ENCODE assay signal across 20 mouse cellular contexts in genomic region chr17:46694517-46695063, GRCm38 (mm10).
"Had no signal": no experiment of that assay in that cellular context is flagged by ENCODE, and none has a peak within 500 bp of the region (broad histone marks: within the 10 kb centered on the region; RNA-seq: fewer than 3 reads in every experiment).

No protein-coding gene starts in this region.

- H3K4me1 ChIP-seq: midbrain, embryonic 10.5 days; neural tube, embryonic 13.5 days; neural tube, embryonic 15.5 days; stomach, embryonic 15.5 days had no signal

- ATAC-seq: midbrain, embryonic 16.5 days had no signal

- DNase-seq: lung, adult 18-20 months; lung, embryonic 14.5 days; lung, postnatal 10 days; lung, postnatal 4 days; retina, postnatal 1 day; right cerebral cortex, adult 18-20 months; right cerebral cortex, postnatal 25 days; right cerebral cortex, postnatal 4 days; spleen, adult 18-20 months; thymus, adult 2 months; thymus, postnatal 25 days; thymus, postnatal 4 days had no signal

- H3K27me3 ChIP-seq: neural tube, embryonic 13.5 days; neural tube, embryonic 15.5 days; stomach, embryonic 15.5 days had no signal

- H3K4me2 ChIP-seq: lung, embryonic 14.5 days; neural tube, embryonic 13.5 days; neural tube, embryonic 15.5 days; stomach, embryonic 15.5 days had no signal

- H3K27ac ChIP-seq: liver, embryonic 14.5 days; midbrain, embryonic 10.5 days; neural tube, embryonic 13.5 days; neural tube, embryonic 15.5 days; stomach, embryonic 15.5 days; stomach, postnatal 0 days had no signal

- H3K4me3 ChIP-seq: midbrain, embryonic 10.5 days; myocyte; neural tube, embryonic 13.5 days; neural tube, embryonic 15.5 days; stomach, embryonic 15.5 days had no signal

- H3K9ac ChIP-seq: liver, embryonic 14.5 days; lung, embryonic 14.5 days; neural tube, embryonic 13.5 days; neural tube, embryonic 15.5 days; stomach, embryonic 15.5 days had no signal

- H3K9me3 ChIP-seq: midbrain, embryonic 10.5 days; neural tube, embryonic 13.5 days; neural tube, embryonic 15.5 days; stomach, embryonic 15.5 days had no signal
